Mouse (Mus musculus): ENCODE data around the gene Get4.

- TF ChIP-seq CTCF (IDR thresholded peaks at IDR 0.05; ENCODE audit: low read depth) (no peak), EP300 (optimal IDR thresholded peaks at IDR 0.05) (no peak)
Measured at GRCm38 (mm10) chr5:139208183-139208582, 43.9 kb upstream of the Get4 start.
